Mouse (Mus musculus): ENCODE results near the gene Olfr651.
"Not testable (repeated sequence)": the region's sequence is repeated elsewhere in the genome, so short reads cannot be mapped to it uniquely, and the experiment has no call there.

Olfr651 gene

GRCm38 (mm10) chr7:104549833-104550232, at the start of gene Olfr651:
Olfr651 (plus strand) TSS chr7:104550133.
- no peak for DNase-seq (ENCODE audit: low read depth, low spot score)

- DNase-seq (ENCODE audit: low read depth, low spot score) = not testable (repeated sequence)
Observed at GRCm38 (mm10) chr7:104501186-104501585, 48.7 kb upstream of the Olfr651 start.

GRCm38 (mm10) chr7:104501589-104502371, 48.2 kb upstream of the Olfr651 start:
- no peak for DNase-seq (ENCODE audit: low read depth, low spot score)

GRCm38 (mm10) chr7:104507421-104508065, 42.4 kb upstream of the Olfr651 start, which contains the start of gene Trim30d:
Trim30d (minus strand) TSS chr7:104507849.
- DNase-seq (ENCODE audit: low read depth, low spot score) = not testable (repeated sequence)

GRCm38 (mm10) chr7:104552700-104553099, 2.8 kb downstream of the Olfr651 start:
- DNase-seq (ENCODE audit: low read depth, low spot score) = no peak

- no peak for DNase-seq (ENCODE audit: low read depth, low spot score)
Observed at GRCm38 (mm10) chr7:104560601-104561000, 10.7 kb downstream of the Olfr651 start, which contains the start of gene Olfr652. Olfr652 (plus strand) TSS chr7:104560901.

- DNase-seq (ENCODE audit: low read depth, low spot score) = no peak
Observed at GRCm38 (mm10) chr7:104577014-104577413, 27.1 kb downstream of the Olfr651 start, which contains the start of gene Olfr653. Olfr653 (plus strand) TSS chr7:104577314.

GRCm38 (mm10) chr7:104580846-104581245, 30.9 kb downstream of the Olfr651 start:
- no peak for DNase-seq (ENCODE audit: low read depth, low spot score)

- no peak for DNase-seq (ENCODE audit: low read depth, low spot score)
Observed at GRCm38 (mm10) chr7:104581429-104581828, 31.5 kb downstream of the Olfr651 start.

GRCm38 (mm10) chr7:104586725-104587124, 36.8 kb downstream of the Olfr651 start, which contains the start of gene Olfr654:
Olfr654 (plus strand) TSS chr7:104587025.
- DNase-seq (ENCODE audit: low read depth, low spot score) = no peak

- no peak for DNase-seq (ENCODE audit: low read depth, low spot score)
Observed at GRCm38 (mm10) chr7:104588274-104588673, 38.3 kb downstream of the Olfr651 start.

GRCm38 (mm10) chr7:104601679-104602078, 51.7 kb downstream of the Olfr651 start, which contains the start of gene Olfr655:
Olfr655 (minus strand) TSS chr7:104601779.
- no peak for DNase-seq (ENCODE audit: low read depth, low spot score)

- DNase-seq (ENCODE audit: low read depth, low spot score) = peak; percentile 19
Observed at GRCm38 (mm10) chr7:104603173-104603572, 53.2 kb downstream of the Olfr651 start.

Data from forelimb bud, embryonic 11.5 days (tissue).